Mouse (Mus musculus) olfactory bulb, adult 2 months (tissue): Measurements from ENCODE around the gene Tjp1.

Experiments
- CTCF ChIP-seq: fragments of 200-500 bp; IDR thresholded peaks from 2 replicates; pipeline ENCODE4 v1.5.1; 2012; ENCODE audit warnings: low read depth, mild to moderate bottlenecking, low read length, moderate library complexity; ENCODE audit not compliant: insufficient read depth
- POLR2A ChIP-seq: fragments of 200-500 bp; IDR thresholded peaks from 2 replicates; pipeline ENCODE4 v1.6.1; 2012; ENCODE audit warnings: mild to moderate bottlenecking, low read depth, low read length, moderate library complexity; ENCODE audit not compliant: insufficient read depth

DNA sequence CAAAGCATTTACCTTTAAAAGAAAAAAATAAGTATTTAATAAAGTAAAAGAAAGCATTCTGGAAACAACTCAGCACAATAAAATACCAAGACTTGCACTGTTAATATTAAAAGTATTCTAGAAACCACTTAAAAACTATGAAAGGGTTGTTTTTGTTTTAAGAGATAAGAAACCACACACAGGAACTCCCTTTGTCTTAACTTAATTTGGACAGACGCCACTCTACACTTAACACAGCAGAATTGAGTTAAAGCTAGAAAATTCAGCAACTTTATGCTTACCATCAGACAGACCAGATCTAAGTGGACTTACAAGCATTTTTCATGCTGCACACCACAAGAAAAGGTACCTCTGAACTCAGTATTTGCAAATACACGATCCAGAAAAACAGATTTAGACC lies 172.7 kb downstream of the Tjp1 start:
- TF ChIP-seq CTCF (no peak), POLR2A (no peak)
